In the genomic region with DNA sequence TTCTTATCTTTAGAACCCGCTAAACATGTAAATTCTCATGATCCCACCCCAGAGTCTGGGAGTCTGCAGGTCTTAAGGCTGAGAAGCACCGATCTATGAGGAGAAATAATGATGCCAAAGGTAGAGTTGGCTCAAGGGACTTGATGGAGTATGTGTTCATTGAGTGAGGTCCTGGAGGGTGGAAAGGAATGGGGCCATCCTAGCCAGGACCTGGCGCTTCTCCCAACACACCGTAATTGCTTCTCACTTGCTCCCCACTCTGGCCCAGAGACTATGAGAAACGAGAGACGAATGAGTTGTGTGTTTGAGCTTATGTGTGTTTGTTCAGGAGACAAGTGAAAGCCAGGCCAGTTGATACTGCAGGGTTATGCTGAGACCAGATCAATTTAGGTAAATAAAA, we compare ENCODE assay signal across 11 mouse cellular contexts. TPM values are rescaled to one million over a fixed set of nuclear protein-coding genes. Genes with fewer than 3 reads are reported as not detected.
DNase-seq lines count a peak whose midpoint lies in the region; ATAC-seq lines count a peak whose summit lies in the region.
"Had no signal": no experiment of that assay in that cellular context is flagged by ENCODE, and none has a peak within 500 bp of the region (broad histone marks: within the 10 kb centered on the region; RNA-seq: fewer than 3 reads in every experiment).

No protein-coding gene starts in this region.

- H3K9ac ChIP-seq in hindbrain, embryonic 12.5 days: no peak overlapping the region
- H3K9ac ChIP-seq in hindbrain, embryonic 11.5 days (ENCODE audit: low read depth, low read length): no peak overlapping the region
- H3K9ac ChIP-seq in neural tube, embryonic 12.5 days: no peak overlapping the region

- no peaks in the 10 kb centered on the region for H3K36me3 ChIP-seq in hindbrain, embryonic 12.5 days
- no peaks in the 10 kb centered on the region for H3K36me3 ChIP-seq in hindbrain, embryonic 11.5 days (ENCODE audit: control insufficient read depth, insufficient read depth, low read length)
- H3K36me3 ChIP-seq in neural tube, embryonic 12.5 days: no peaks in the 10 kb centered on the region
- H3K36me3 ChIP-seq: G1E; heart, embryonic 15.5 days had no signal

- peaks cover 37% of the 10 kb centered on the region for H3K4me1 ChIP-seq in hindbrain, embryonic 12.5 days
- peaks cover 3% of the 10 kb centered on the region; the same call in 1 of the 2 replicates for H3K4me1 ChIP-seq in hindbrain, embryonic 11.5 days (replicated peaks; ENCODE audit: control insufficient read depth, insufficient read depth, low read length)
- H3K4me1 ChIP-seq in neural tube, embryonic 12.5 days: peaks cover 33% of the 10 kb centered on the region

- H3K4me3 ChIP-seq in hindbrain, embryonic 12.5 days: no peak overlapping the region
- no peak overlapping the region for H3K4me3 ChIP-seq in hindbrain, embryonic 11.5 days (ENCODE audit: low read depth, low read length)
- H3K4me3 ChIP-seq in neural tube, embryonic 12.5 days: no peak overlapping the region

- H3K9me3 ChIP-seq in hindbrain, embryonic 12.5 days (replicated peaks): no peaks in the 10 kb centered on the region
- H3K9me3 ChIP-seq in hindbrain, embryonic 11.5 days (ENCODE audit: control insufficient read depth, low read length): no peaks in the 10 kb centered on the region
- no peaks in the 10 kb centered on the region for H3K9me3 ChIP-seq in neural tube, embryonic 12.5 days
- H3K9me3 ChIP-seq: G1E; heart, embryonic 15.5 days had no signal

- peak; percentile 42 to 47 for DNase-seq in cerebellum, adult 18-20 months
- no peak for DNase-seq in hindbrain, embryonic 11.5 days (ENCODE audit: low spot score)
- DNase-seq in neural tube, embryonic 10.5 days (ENCODE audit: extremely low spot score, low spot score): no peak
- DNase-seq in right cerebral cortex, adult 2 months (ENCODE audit: low spot score in 2 of 2): no peak
- DNase-seq in layer of hippocampus, adult 9-11 months: no peak
- DNase-seq: thymus, postnatal 4 days had no signal

- no peaks in the 10 kb centered on the region for H3K27me3 ChIP-seq in hindbrain, embryonic 12.5 days
- H3K27me3 ChIP-seq in hindbrain, embryonic 11.5 days (ENCODE audit: control insufficient read depth, insufficient read depth, low read length): no peaks in the 10 kb centered on the region
- H3K27me3 ChIP-seq in neural tube, embryonic 12.5 days (replicated peaks): no peaks in the 10 kb centered on the region
- H3K27me3 ChIP-seq: heart, embryonic 15.5 days had no signal

- WGBS in hindbrain, embryonic 12.5 days: 85% methylated on average over 6 of the region's 6 CpGs
- WGBS in hindbrain, embryonic 11.5 days: 85% methylated on average over 6 of the region's 6 CpGs
- 84% methylated on average over 6 of the region's 6 CpGs for WGBS in neural tube, embryonic 12.5 days

- ATAC-seq in cerebellum, adult (ENCODE audit: insufficient number of reproducible peaks, low FRiP score, low TSS enrichment): no peak
- no peak for ATAC-seq in hindbrain, embryonic 12.5 days (ENCODE audit: low FRiP score)
- no peak for ATAC-seq in hindbrain, embryonic 11.5 days (ENCODE audit: low FRiP score)
- no peak for ATAC-seq in neural tube, embryonic 12.5 days (ENCODE audit: low FRiP score, low read depth)

- no peak overlapping the region for H3K27ac ChIP-seq in hindbrain, embryonic 12.5 days
- no peak overlapping the region for H3K27ac ChIP-seq in hindbrain, embryonic 11.5 days (ENCODE audit: low read depth, low read length)
- no peak overlapping the region for H3K27ac ChIP-seq in neural tube, embryonic 12.5 days

- peak overlapping the region; percentile 97; the same call in 1 of the 2 replicates for H3K4me2 ChIP-seq in hindbrain, embryonic 12.5 days (replicated peaks)
- no peak overlapping the region for H3K4me2 ChIP-seq in hindbrain, embryonic 11.5 days (replicated peaks; ENCODE audit: low read depth, low read length)
- H3K4me2 ChIP-seq in neural tube, embryonic 12.5 days (replicated peaks): 0 out of 2 replicates have a peak overlapping the region, but pooled peaks have one; percentile 98

RNA-seq across cellular contexts. Expression of a gene that starts 3.1 kb away (rescaled TPM):
- polyA plus RNA-seq in hindbrain, embryonic 12.5 days (2016; fragmentation: Nextera tagmentation; extraction: Ambion mirVana): 40.2 and 41.5 TPM in 2 replicates
- polyA plus RNA-seq in hindbrain, embryonic 11.5 days (2014; fragmentation: Nextera tagmentation; extraction: Ambion mirVana): 29.6 and 31.1 TPM in 2 replicates
- 40.6 and 41.6 TPM in 2 replicates for polyA plus RNA-seq in neural tube, embryonic 12.5 days (2016; fragmentation: Nextera tagmentation; extraction: Ambion mirVana)

RNA-seq across cellular contexts. Expression of a gene that starts 13.0 kb away (rescaled TPM):
- 17.7 and 18.8 TPM in 2 replicates for polyA plus RNA-seq in hindbrain, embryonic 12.5 days (2016; fragmentation: Nextera tagmentation; extraction: Ambion mirVana)
- polyA plus RNA-seq in hindbrain, embryonic 11.5 days (2014; fragmentation: Nextera tagmentation; extraction: Ambion mirVana): 12.9 and 19.5 TPM in 2 replicates
- polyA plus RNA-seq in neural tube, embryonic 12.5 days (2016; fragmentation: Nextera tagmentation; extraction: Ambion mirVana): 16.3 and 18.0 TPM in 2 replicates

Comparison
In these comparisons a context has a peak if more than half of its experiments do, and no peak if none do; other contexts are left out.
1. DNase-seq: peak in cerebellum, adult 18-20 months (2 of 2); none in hindbrain, embryonic 11.5 days (single experiment), neural tube, embryonic 10.5 days (single experiment), right cerebral cortex, adult 2 months (0 of 2) and layer of hippocampus, adult 9-11 months (single experiment).